Mouse (Mus musculus) kidney, postnatal 0 days (tissue): ENCODE measurements around the gene Ccnd3. TPM values are rescaled to one million over a fixed set of nuclear protein-coding genes. Genes with fewer than 3 reads are reported as not detected.

Source experiments
- ATAC-seq: fragments of 200-750 bp; cut with Nextera tagmentation; replicated peaks from 2 replicates; pipeline ENCODE4 v1.8.0; 2017; ENCODE audit warnings: low read depth, moderate number of reproducible peaks, moderate TSS enrichment, moderate library complexity; ENCODE audit not compliant: low FRiP score
- DNase-seq: peaks from one replicate; pipeline ENCODE4 v3.0.0-alpha.2; 2016; ENCODE audit warnings: low spot score
- H3K27ac ChIP-seq: fragments of 300-500 bp; sonication (generic); 2 replicates; pipeline ENCODE4 v1.5.1; 2014; ENCODE audit warnings: mild to moderate bottlenecking
- H3K27me3 ChIP-seq: fragments of 300-500 bp; sonication (generic); 2 replicates; pipeline ENCODE4 v1.6.1; 2014; ENCODE audit warnings: low read length, mixed read lengths; ENCODE audit not compliant: insufficient read depth
- H3K36me3 ChIP-seq: fragments of 300-500 bp; sonication (generic); 2 replicates; pipeline ENCODE4 v1.6.1; 2014; ENCODE audit warnings: low read length, mixed read lengths; ENCODE audit not compliant: insufficient read depth
- H3K4me1 ChIP-seq: fragments of 300-500 bp; sonication (generic); replicated peaks from 2 replicates; pipeline ENCODE4 v1.6.1; 2014; ENCODE audit warnings: antibody characterized with exemption, low read length, mixed read lengths; ENCODE audit not compliant: insufficient read depth
- H3K4me2 ChIP-seq: fragments of 300-500 bp; sonication (generic); 2 replicates; pipeline ENCODE4 v1.6.1; 2014; ENCODE audit warnings: mild to moderate bottlenecking, low read length, moderate library complexity, mixed read lengths
- H3K4me3 ChIP-seq: fragments of 300-500 bp; sonication (generic); replicated peaks from 2 replicates; pipeline ENCODE4 v1.5.1; 2014; ENCODE audit warnings: low read depth, low read length
- H3K9ac ChIP-seq: fragments of 300-500 bp; sonication (generic); 2 replicates; pipeline ENCODE4 v1.6.1; 2014; ENCODE audit warnings: low read depth, low read length
- H3K9me3 ChIP-seq: fragments of 300-500 bp; sonication (generic); replicated peaks from 2 replicates; pipeline ENCODE4 v1.6.1; 2016; ENCODE audit warnings: low read length, inconsistent platforms, mixed read lengths
- CTCF ChIP-seq: IDR thresholded peaks from 2 replicates; pipeline ENCODE4 v1.5.1; 2016; ENCODE audit warnings: antibody characterized with exemption, low read depth, mild to moderate bottlenecking, moderate library complexity
- WGBS: fragments of 180-500 bp; shearing (Covaris S2); extraction: QIAGEN DNeasy Blood & Tissue Kit; methylation state at CpG from one replicate; pipeline ENCODE4 v1.1.7; 2014; 5-methylcytosine and 5-hydroxymethylcytosine counted together
- polyA plus RNA-seq: library from polyadenylated mRNA; unstranded; fragments of >200 nt; fragmentation: Nextera tagmentation; extraction: Ambion mirVana; gene quantifications from 2 replicates; pipeline ENCODE4 v1.2.1, GENCODE M21; 2015

Gene Ccnd3
- polyA plus RNA-seq, 1 experiment from 2014 or later = 202 TPM

GRCm38 (mm10) chr17:47557179-47557578 is 52.3 kb downstream of the Ccnd3 start:
- Histone ChIP-seq H3K27me3 (no peaks in the 10 kb centered on the region), H3K36me3 (no peaks in the 10 kb centered on the region), H3K4me2 (no peak overlapping the region), H3K27ac (no peak overlapping the region), H3K4me3 (no peak overlapping the region), H3K4me1 (no peaks in the 10 kb centered on the region), H3K9ac (no peak overlapping the region), H3K9me3 (no peaks in the 10 kb centered on the region)
- ATAC-seq (no peak), DNase-seq (no peak)
- WGBS = 66% methylated on average over 3 of the region's 3 CpGs
- no peak for TF ChIP-seq CTCF

GRCm38 (mm10) chr17:47559726-47560125 is 54.9 kb downstream of the Ccnd3 start:
- ATAC-seq = no peak
- no peaks in the 10 kb centered on the region for H3K27me3 ChIP-seq
- H3K4me3 ChIP-seq = no peak overlapping the region
- no peaks in the 10 kb centered on the region for H3K36me3 ChIP-seq
- no peaks in the 10 kb centered on the region for H3K9me3 ChIP-seq
- no peak overlapping the region for H3K9ac ChIP-seq
- TF ChIP-seq CTCF = no peak
- 65% methylated on average over 6 of the region's 6 CpGs for WGBS
- H3K4me1 ChIP-seq = no peaks in the 10 kb centered on the region
- peak; percentile 9 for DNase-seq
- H3K27ac ChIP-seq = no peak overlapping the region
- no peak overlapping the region for H3K4me2 ChIP-seq

GRCm38 (mm10) chr17:47562875-47563274 is 58.0 kb downstream of the Ccnd3 start:
- Histone ChIP-seq H3K9me3 (no peaks in the 10 kb centered on the region), H3K4me3 (no peak overlapping the region), H3K4me1 (no peaks in the 10 kb centered on the region), H3K27ac (no peak overlapping the region), H3K27me3 (no peaks in the 10 kb centered on the region), H3K9ac (no peak overlapping the region), H3K4me2 (no peak overlapping the region), H3K36me3 (no peaks in the 10 kb centered on the region)
- 74% methylated on average over 6 of the region's 6 CpGs for WGBS
- TF ChIP-seq CTCF = no peak
- no peak for ATAC-seq
- DNase-seq = no peak

- DNase-seq (no peak), ATAC-seq (no peak)
- Histone ChIP-seq H3K4me3 (no peak overlapping the region), H3K27ac (no peak overlapping the region), H3K9me3 (no peaks in the 10 kb centered on the region), H3K27me3 (no peaks in the 10 kb centered on the region), H3K4me1 (no peaks in the 10 kb centered on the region), H3K4me2 (no peak overlapping the region), H3K36me3 (no peaks in the 10 kb centered on the region), H3K9ac (no peak overlapping the region)
- 88% methylated on average over 5 of the region's 5 CpGs for WGBS
- TF ChIP-seq CTCF = no peak
These were observed 59.8 kb downstream of the Ccnd3 start for GRCm38 (mm10) chr17:47564612-47565011.

GRCm38 (mm10) chr17:47566133-47566532 is 61.3 kb downstream of the Ccnd3 start:
- no peak overlapping the region for H3K4me3 ChIP-seq
- no peak for TF ChIP-seq CTCF
- DNase-seq (no peak), ATAC-seq (0 out of 2 replicates have a peak, but pooled peaks have one; percentile 36)
- H3K27me3 ChIP-seq = no peaks in the 10 kb centered on the region
- H3K27ac ChIP-seq = no peak overlapping the region
- 34% methylated on average over 2 of the region's 2 CpGs for WGBS
- H3K36me3 ChIP-seq = no peaks in the 10 kb centered on the region
- H3K9me3 ChIP-seq = no peaks in the 10 kb centered on the region
- no peaks in the 10 kb centered on the region for H3K4me1 ChIP-seq
- H3K9ac ChIP-seq = no peak overlapping the region
- H3K4me2 ChIP-seq = no peak overlapping the region

GRCm38 (mm10) chr17:47567271-47567670 is 62.4 kb downstream of the Ccnd3 start:
- no peak overlapping the region for H3K9ac ChIP-seq
- H3K27ac ChIP-seq = peak overlapping the region; percentile 39
- no peak overlapping the region for H3K4me3 ChIP-seq
- 47% methylated on average over 3 of the region's 3 CpGs for WGBS
- H3K4me1 ChIP-seq = no peaks in the 10 kb centered on the region
- ATAC-seq (no peak), DNase-seq (peak; percentile 76)
- H3K9me3 ChIP-seq = no peaks in the 10 kb centered on the region
- H3K27me3 ChIP-seq = no peaks in the 10 kb centered on the region
- no peak overlapping the region for H3K4me2 ChIP-seq
- no peak for TF ChIP-seq CTCF
- H3K36me3 ChIP-seq = no peaks in the 10 kb centered on the region

GRCm38 (mm10) chr17:47568389-47568788 is 63.5 kb downstream of the Ccnd3 start:
- Histone ChIP-seq H3K4me3 (no peak overlapping the region), H3K36me3 (no peaks in the 10 kb centered on the region), H3K4me2 (no peak overlapping the region), H3K27ac (no peak overlapping the region), H3K27me3 (no peaks in the 10 kb centered on the region), H3K9me3 (no peaks in the 10 kb centered on the region), H3K9ac (no peak overlapping the region), H3K4me1 (no peaks in the 10 kb centered on the region)
- ATAC-seq (no peak), DNase-seq (no peak)
- no peak for TF ChIP-seq CTCF
- WGBS = 97% methylated on average over 3 of the region's 3 CpGs
